Mouse (Mus musculus): ENCODE data around the gene Atp6v1b1. TPM values are rescaled to one million over a fixed set of nuclear protein-coding genes. Genes with fewer than 3 reads are reported as not detected.
"Not testable (repeated sequence)": the region's sequence is repeated elsewhere in the genome, so short reads cannot be mapped to it uniquely, and the experiment has no call there.

Atp6v1b1 gene
- total RNA-seq, 2 experiments from 2014 or later = not detected

DNA sequence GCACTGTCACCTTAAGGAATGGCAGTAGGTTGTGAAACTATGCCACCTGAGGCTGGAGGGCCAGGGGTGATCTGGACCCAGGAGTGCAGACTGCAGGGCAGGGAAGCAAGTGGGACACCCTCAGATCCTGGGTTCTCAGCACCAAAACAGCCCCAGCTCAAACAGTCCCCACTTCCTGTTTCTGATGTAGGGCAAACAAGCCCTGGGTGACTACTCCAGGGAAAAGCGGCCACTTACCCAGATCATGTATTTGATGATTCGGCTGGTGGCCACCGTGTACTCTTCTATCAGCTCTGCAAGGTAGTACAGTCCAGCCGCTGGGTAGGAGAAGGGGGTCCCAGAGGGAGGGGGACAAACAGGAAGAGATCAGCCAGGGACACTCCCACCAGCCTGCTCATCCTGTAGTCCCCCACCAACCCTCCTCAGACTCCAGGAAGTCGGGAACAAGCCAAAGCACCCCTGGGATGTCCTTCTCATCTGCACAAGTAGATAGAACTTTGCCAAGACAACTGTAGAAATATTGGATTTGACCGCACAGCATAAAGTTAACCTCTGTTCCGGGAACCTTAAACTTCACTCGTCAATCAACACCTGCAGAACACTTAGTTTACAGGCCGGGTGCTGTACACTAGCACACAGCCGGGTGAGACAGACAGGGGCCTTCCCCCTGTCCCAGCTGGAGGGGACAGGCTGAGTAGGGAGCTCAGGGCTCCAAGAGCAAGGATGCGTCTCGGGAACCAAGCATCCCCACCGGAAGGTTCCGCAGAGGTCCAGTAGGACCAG is 32.2 kb downstream of the Atp6v1b1 start:
- no peak for DNase-seq (ENCODE audit: low spot score in 2 of 2)

DNA sequence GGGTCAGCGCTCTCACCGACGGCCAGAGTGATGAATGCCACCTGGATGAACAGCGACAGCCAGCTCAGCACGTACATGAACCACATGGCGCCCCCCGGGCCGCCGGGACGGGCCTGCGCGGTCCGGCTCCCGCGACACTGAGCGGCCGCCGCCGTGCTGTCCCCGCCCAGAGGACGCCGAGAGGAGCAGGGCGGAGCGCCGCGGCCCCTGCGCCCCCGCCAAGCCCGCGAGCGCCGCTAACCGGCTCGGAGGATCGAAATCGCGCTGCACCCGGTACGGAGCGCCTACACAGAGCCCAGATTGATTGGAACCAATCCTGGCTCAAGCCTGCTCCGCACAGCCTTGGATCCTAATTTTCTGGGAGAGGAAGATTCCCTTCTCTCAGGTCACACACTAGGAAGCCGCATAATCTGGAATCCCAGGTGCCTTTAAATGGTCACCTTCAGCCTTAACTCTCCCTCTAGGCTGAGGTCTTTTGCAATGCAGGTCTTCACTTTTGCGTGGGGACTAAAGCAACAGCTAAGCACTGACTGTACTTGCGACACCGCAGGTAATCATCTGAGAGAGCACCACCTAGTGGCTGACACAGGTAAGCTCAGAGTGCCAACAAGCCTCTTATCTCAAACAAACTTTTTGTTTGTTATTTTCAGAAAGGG is 33.0 kb downstream of the Atp6v1b1 start, which contains the start of gene Tex261:
Gene Tex261, minus strand, starts transcription at position 176 of the 656 bp plus-strand sequence.
- DNase-seq (ENCODE audit: low spot score in 2 of 2) = peak; percentile 90 to 92

DNA sequence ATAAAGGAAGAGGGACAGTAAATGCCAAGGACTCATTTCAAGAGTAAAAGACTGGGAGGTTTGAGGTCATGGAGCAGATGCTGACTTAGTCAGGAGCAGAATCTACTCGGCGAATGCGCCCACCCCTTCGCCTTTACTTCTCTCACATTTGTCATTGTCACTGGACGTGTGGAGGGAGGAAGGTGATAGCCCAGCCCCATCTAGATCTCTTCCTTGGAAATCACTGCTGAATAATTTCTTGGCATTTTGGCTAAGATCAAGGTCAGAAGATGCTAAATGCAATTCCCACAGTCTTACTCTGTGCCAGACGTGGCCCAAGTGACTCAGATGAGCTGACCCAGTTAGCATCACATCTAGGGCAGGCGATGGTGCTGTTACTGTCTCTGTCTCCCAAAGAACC is 35.5 kb downstream of the Atp6v1b1 start:
- DNase-seq (ENCODE audit: low spot score in 2 of 2) = no peak

DNA sequence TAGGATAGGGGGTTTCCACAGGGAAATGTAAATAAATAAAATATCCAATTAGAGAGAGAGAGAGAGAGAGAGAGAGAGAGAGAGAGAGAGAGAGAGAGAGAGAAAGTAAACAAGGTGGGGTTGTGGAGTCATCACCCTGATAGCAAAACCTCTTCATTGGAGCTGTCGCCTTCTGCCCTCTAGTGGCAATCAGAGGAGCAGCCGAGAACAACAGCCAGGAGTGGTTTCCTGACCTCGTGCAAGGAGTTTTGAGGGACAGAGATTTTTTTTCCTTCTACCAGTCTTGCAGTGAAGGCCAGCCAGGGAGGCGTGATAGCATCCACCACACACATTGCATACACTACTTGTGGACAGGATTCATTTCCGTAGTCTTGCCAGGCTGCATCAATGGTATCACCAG is 36.2 kb downstream of the Atp6v1b1 start:
- DNase-seq (ENCODE audit: low spot score in 2 of 2) = peak in 1 of 2 experiments; percentile 39

DNA sequence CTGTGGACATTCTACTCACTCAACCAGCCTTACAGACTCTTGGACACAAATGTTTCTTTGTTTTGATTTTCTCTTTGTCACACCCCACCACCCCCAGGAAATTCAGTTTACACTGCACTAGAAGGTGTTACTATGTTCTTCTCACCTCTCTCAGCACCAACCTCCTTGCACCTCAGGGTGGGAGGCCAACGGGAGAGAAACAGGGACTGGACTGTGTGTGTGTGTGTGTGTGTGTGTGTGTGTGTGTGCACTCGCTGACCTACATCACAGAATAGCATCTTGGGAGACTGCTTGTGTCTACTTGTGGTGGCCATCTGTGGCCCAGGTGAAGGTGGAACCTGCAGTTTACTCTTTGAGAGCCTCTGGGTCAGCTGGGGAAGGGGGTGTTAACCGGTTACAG is 43.6 kb downstream of the Atp6v1b1 start:
- DNase-seq (ENCODE audit: low spot score in 2 of 2) = no peak

DNA sequence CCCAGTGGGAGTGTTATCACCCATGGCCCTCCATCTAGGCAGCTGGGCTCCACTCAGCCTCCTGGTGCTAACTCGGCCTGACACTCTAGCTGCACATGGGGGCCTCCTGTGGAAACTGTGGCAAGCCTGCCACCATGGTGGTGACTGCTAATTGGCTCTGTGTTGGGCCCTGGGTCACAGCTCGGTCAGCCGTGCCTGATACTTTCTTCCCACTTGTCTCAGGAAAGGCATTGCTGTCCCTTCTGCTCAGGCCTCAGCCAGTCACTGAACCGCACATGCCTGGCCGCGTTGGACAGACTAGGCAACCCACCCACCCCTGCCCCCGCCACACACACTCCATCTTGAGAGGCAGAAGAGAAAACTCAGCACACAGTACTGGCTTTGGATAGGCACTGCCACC is 45.8 kb downstream of the Atp6v1b1 start:
- no peak for DNase-seq (ENCODE audit: low spot score in 2 of 2)

DNA sequence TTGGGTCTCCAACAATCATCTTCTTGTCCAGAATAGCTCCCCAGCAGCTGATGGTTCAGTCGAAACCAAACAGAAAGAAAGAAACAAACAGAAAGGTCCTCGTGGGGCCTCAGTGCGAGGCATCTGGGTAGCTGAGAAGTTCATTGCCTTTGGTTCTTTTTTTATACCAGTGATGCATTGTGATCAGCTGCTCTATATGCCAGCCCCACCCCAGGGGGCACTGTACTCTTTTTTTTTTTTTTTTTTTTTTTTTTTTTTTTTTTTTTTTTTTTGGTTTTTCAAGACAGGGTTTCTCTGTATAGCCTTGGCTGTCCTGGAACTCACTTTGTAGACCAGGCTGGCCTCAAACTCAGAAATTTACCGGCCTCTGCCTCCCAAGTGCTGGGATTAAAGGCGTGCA is 47.7 kb downstream of the Atp6v1b1 start:
- DNase-seq (ENCODE audit: low spot score in 2 of 2) = not testable (repeated sequence)

DNA sequence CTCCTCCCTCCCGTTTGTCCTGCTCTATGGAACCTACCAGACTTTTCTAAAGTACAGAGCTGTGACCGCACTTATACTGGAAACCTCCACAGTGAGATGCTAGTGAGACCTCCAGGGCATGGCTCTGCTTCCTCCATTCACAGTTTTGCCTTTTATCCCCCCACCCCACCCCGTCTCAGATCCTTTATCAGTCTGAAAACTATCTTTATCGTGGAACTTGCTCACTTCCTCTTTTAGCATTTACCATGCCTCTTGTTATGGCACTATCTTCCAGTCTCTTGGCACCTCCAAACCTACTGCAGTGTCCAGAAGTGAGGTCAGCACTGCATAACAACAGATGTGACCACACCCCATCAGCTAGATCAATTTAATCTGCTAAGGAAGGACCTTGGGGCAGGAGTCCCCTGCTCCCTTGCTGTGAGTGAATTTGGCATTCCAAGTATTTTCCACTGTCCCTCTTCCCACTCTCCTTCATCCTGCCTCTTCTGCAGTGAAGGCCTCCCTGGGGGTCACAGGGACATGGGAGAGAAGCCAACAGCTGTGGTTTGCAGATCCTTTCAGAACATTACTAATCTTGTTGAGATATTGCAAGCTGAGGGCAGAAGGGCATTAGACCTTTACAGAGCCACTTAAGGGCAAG is 48.6 kb downstream of the Atp6v1b1 start:
- DNase-seq (ENCODE audit: low spot score in 2 of 2) = no peak

DNA sequence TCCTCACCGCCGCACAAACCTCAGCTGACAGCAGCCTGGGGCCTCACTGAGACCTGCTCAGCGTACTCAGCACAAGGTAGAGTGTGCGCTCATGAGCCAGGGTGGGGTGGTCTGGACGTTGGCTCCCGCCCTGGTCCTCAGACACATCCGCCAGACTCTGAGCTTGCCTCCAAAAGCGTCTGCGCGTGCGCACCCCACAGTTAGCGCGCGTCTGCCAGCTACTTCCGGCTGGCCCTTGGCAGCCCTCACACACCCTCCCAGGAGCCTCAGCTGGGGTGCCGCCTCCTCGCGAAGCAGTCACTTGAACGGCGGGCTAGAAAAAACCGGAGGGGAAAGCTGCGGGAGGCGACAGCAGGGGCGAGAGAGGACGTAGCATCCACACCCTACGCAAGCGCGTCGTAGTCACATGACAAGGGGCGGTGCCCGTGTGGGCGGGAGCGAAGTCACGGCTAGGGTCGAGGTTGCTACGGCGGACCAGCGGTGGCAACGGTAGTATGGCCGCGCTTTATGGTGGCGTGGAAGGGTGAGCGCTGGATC is 52.0 kb downstream of the Atp6v1b1 start, which contains the start of gene Nagk:
Gene Nagk, plus strand, starts transcription at position 223 of the 537 bp plus-strand sequence.
- peak; percentile 91 to 94 for DNase-seq (ENCODE audit: low spot score in 2 of 2)

DNA sequence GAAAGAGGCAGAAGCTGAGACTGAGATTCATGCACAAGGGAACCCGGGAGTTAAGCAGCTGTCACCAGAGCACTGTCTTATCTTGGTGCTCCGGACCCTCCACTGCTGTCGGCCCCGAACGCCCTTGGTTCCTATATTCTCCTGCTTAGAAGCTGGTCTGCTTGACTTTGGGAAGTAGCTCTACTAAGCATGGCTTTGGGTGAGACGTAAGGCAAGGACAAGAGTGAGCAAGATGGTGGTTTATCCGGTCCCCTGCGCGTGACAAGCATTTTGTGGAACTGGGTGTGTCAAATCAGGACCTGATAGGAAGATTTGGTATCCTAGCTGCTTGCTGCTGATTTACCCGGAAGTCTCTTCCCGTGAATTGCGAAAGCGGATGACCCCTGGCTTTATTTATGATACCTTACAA is 52.7 kb downstream of the Atp6v1b1 start:
- DNase-seq (ENCODE audit: low spot score in 2 of 2) = no peak

DNA sequence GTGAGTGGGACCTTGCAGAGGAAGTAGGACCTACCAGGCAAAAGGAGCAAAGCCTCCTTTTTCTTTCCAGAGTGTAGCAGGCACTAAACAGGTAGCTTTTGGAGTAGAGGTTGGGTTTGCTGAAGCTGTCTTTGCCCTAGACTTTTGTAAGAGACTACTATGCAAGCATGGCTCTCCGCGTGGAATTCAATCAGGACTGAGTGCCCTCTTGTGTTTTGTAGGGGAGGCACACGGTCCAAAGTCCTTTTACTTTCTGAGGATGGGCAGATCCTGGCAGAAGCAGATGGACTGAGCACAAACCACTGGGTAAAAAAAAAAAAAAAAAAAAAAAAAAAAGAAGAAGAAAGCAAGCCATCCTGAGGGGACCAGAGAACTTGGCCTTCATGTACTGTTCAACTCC is 53.9 kb downstream of the Atp6v1b1 start:
- DNase-seq (ENCODE audit: low spot score in 2 of 2) = no peak

DNA sequence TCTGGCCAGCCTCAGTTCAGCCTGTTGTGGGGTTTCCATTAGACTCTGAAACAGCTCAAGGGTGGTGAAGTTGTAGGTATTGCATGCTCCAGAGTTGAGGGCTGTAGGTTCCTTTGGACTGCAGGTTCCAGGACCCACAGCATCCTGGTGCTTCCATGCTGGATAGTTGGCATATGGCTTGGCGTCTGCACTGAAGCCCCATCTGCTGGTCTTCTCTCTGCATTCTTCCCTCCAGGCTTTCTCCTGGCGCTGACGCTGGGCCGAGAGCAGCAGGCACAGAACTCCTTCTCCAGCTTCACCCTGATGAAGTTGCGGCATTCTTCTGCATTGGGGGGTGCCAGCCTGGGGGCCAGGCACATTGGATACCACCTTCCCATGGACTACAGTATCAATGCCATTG is 59.2 kb downstream of the Atp6v1b1 start:
- no peak for DNase-seq (ENCODE audit: low spot score in 2 of 2)

DNA sequence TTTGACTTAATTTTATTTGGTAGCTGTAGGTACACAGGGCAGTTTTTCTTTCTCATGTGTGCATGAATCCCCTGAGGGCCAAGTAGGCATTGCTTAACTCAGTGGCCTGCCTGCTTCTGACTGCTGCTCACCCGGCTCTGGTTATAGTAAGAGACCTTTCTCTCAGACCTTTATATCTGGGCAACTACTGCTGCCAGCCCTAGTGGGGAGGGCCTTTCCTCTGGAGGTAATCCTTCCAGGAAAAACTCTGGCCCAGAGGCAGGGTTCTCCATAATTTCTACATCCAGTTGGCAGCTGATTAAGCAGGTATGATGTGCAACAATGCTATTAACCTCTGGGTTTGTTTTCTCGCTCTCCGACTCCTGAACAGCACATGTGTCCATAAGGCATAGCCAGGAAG is 60.1 kb downstream of the Atp6v1b1 start:
- DNase-seq (ENCODE audit: low spot score in 2 of 2) = no peak

Other genes starting within 250 kb of the Atp6v1b1 start
- gene Dguok, start 236.0 kb upstream of the Atp6v1b1 start, total RNA-seq (2021) = 10 to 100 TPM; 24.5 to 30.2 TPM
- gene Actg2, start 206.7 kb upstream of the Atp6v1b1 start, total RNA-seq (2021) = 10 to 100 TPM; 10.7 to 19.4 TPM
- 10 to 100 TPM; 15.2 to 15.4 TPM for gene Stambp, start 170.3 kb upstream of the Atp6v1b1 start, total RNA-seq (2021)
- under 1 TPM in 1 of 2 experiments, not detected in 1; 0.23 TPM for gene Clec4f, start 86.8 kb upstream of the Atp6v1b1 start, total RNA-seq (2021)
- gene Cd207, start 65.1 kb upstream of the Atp6v1b1 start, total RNA-seq (2021) = not detected
- gene Vax2, start 31.7 kb upstream of the Atp6v1b1 start, total RNA-seq (2021) = not detected
- gene Ankrd53, start 19.7 kb downstream of the Atp6v1b1 start, total RNA-seq (2021) = not detected
- gene Tex261, start 32.8 kb downstream of the Atp6v1b1 start, total RNA-seq (2021) = 10 to 100 TPM; 48.6 to 53.3 TPM
- 10 to 100 TPM; 23.5 to 28.6 TPM for gene Nagk, start 52.0 kb downstream of the Atp6v1b1 start, total RNA-seq (2021)
- 10 to 100 TPM; 32.6 to 32.7 TPM for gene Paip2b, start 88.8 kb downstream of the Atp6v1b1 start, total RNA-seq (2021)
- gene Zfp638, start 124.1 kb downstream of the Atp6v1b1 start, total RNA-seq (2021) = 10 to 100 TPM; 61.7 to 82.4 TPM

Data from gastrocnemius, postnatal 4 days (tissue).